Mouse (Mus musculus): Measurements from ENCODE around the gene Ipo9.

The Ipo9 gene

DNA sequence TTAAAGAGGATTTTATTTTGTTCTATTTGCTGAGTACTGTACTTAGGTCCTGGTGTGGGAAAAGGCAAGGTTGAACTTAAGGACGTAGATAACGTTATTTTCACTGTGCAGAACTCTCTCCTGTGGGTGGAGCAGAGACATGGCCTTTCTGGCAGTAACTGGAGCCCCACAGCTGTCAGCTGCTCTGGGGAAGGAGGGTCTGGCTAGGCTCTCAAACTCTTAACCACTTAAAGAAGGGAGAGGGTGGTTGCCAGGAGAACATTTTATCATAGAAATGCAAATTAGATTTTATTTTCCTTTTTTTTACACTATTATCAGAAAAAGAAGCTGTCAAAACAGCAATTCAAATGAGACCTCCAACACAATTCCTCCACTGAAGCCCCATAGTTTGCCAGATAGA, 5.5 kb upstream of the Ipo9 start:
- DNase-seq (ENCODE audit: inconsistent age in 2 of 2, low spot score in 1 of 2): no peak

DNA sequence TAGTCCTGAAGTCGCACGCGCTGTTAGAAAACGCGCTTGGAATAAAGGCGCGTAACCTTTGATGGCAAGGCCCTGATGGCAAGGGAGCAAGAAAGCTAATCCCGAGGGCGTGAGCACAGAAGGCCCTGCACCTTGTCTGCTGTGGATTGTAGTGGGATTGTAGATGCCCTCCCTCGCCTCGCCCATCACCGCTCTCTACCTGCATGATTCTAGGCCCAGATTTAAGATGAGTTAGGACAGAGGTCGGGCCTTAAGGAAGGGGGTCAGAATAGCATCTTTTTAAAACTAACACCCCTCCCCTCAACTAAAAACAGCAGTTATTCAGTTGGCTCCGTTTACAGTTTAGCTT, 344 bp upstream of the Ipo9 start:
- no peak for DNase-seq (ENCODE audit: inconsistent age in 2 of 2, low spot score in 1 of 2)

DNA sequence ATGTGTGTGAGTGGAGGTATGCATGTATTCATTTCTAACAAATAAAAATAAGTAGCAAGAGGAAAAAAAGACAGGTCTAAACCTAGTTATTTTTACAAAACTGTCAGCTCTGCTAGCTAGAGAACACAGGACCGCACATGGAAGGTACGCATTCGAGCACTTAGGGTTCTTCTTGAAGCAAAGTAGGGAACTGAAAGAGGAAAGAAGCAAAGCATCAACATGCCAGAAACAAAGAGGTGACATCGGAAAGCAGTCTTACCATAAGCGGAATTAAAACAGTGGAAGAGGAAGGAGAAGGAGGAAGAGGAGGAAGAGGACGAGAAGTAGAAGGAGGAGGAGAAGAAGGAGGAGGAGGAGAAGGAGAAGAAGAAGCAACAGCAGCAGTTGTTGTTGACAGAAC, 2.9 kb downstream of the Ipo9 start:
- DNase-seq (ENCODE audit: inconsistent age in 2 of 2, low spot score in 1 of 2): no peak

DNA sequence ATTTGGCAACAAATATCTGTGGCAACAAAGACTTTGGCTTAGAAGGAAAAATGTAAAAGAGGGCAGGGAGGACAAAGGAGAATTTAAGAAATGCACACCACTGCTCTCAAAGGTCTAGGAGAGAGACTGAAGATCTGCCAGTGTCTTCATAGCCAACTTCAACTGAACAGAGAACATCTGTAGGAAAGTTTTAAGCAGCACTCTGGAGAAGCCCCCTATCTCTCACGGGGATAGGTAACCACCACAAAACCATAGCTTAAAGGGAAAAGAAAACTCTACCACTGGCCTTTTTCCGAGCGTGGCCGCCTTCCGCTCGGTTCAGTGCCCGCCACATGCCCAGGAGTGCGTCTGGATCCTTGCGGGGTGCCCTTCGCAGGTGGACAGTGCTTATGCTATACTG, 3.7 kb downstream of the Ipo9 start:
- DNase-seq (ENCODE audit: inconsistent age in 2 of 2, low spot score in 1 of 2): no peak

DNA sequence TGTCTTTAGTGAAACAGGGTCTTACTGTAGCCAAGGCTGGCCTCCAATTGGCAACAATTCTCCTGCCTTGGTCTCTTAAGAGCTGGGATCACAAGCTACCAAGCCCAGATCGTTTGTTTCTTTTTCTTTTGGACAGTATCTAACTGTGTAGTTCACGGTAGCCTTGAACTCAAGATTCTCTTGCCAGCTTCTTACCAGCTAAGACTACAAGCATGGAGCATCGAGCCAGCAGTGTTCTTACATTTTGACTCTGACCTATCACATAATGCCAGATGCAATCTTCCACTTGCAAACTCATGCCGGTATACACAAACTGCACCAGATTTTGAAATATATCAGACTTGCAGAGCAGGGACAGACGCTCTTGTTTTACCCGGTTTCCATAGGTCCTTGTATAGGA, 7.5 kb downstream of the Ipo9 start:
- DNase-seq (ENCODE audit: inconsistent age in 2 of 2, low spot score in 1 of 2): peak; percentile 14 to 58

DNA sequence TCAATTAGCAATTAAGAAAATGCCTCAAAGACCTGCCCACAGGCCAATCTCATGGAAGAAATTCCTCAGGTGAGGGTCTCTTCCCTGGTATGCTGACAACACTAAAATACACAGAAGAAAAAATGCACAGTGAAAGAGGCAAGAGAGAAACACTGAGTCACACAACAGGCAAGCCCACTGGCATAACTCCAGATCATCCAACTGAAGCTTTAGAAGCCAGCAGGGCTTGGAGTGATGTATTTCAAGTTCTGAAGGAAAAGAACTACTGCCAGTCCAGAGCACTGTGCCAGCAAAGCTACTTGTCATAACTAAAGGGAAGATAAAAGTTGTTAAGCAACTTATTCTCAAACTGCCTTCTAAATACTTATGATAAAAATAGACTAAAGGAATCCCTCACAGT, 16.3 kb downstream of the Ipo9 start:
- peak; percentile 55 to 81 for DNase-seq (ENCODE audit: inconsistent age in 2 of 2, low spot score in 1 of 2)

DNA sequence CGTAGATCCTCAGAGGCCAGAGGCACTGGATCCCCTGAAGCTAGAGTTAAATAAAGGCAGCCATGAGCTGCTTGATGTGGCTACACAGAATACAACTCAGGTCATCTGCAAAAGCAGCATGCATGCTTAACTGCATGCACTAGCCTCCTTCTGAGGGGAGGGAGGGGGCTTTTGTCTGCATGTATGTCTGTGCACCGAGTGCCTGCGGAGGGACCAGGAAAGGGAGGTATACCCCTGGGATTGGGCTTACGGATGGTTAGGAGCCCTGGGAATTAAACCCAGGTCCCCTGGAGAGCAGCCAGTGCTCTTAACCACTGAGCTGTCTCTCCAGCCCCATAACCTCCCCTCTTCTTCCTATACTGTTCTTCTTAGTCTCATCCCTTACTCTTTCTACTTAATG, 18.2 kb downstream of the Ipo9 start:
- DNase-seq (ENCODE audit: inconsistent age in 2 of 2, low spot score in 1 of 2): no peak

DNA sequence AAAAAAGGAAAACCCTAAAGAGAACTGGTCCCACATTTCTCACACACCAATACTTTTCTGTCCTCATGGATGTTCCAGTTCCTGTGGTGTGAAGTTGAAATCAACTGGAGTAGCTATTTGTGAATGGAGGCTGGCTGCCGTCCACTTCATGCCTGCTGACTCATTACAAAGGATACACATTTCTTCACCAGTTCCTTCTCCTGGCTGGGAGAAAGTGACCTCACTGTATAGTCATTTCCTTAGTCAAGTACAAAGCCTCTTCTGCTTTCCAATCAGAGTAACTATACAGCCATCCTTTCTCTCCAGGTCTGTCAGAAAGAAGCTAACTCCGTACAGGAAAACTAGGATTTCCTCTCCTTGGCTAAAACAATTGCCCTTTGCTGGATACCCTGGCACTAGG, 19.3 kb downstream of the Ipo9 start:
- DNase-seq (ENCODE audit: inconsistent age in 2 of 2, low spot score in 1 of 2): peak; percentile 66 to 87

DNA sequence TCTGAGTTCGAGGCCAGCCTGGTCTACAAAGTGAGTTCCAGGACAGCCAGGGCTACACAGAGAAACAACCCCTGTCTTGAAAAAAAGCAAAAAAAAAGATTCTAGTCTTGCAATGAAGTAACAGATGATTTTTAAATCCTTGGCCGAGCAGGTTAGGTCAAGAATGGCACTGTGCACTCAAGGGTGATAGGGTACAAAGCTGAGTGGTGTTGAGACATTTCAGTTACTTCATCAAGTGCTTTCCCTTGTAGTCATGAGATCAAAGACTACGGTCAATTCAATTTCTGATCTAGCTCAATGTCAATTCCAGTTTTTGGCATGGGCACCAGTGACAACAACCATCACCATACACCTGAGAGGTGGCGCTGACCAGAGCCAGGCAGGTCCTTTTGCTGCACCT, 21.3 kb downstream of the Ipo9 start:
- no peak for DNase-seq (ENCODE audit: inconsistent age in 2 of 2, low spot score in 1 of 2)

DNA sequence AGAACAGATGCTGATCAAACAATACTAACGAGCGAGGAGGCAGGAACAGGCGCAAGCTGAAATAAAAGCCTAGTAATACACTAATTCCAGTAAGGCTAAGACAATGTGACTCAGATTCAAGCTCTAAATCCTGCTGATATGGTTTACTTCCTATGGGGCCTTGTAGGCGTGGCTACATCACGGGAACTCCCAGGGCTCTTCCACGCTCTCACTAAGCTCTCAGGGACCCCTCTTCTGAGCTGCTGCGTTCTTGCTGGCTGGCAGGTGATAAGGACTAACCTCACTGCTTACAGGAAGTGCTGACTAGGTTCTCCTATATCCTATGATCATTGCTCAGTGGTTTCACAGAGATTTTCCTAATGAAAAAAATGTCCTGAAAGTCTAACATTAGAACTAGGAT, 24.9 kb downstream of the Ipo9 start:
- no peak for DNase-seq (ENCODE audit: inconsistent age in 2 of 2, low spot score in 1 of 2)

DNA sequence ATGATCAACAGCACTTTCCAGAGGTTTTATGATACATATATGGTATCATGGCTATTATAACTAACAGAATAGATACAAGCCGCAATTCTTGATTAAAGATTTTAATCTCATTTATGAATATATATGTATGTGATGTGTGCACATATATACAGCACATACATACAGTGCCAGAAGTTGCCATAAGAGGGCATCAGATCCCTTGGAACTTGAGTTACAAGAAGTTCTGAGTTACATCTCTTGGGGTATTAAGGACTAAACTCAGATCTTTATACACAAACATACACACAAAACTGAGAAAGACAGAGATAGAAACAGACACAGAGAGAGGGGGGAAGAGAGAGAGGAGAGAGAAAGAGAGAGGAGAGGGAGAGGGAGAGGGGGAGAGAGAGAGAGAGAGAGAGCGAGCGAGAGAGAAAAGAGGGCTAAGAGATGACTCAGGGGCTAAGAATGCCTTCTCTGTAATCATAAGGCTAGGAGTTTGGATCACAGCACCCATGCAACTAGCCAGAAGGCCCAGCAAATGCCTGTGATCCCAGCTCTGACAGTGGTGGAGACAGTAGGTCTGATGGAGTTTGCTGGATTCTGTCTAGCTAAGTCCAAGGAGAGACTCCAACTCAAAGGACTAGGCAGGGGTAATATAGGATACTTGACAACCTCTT, 28.7 kb downstream of the Ipo9 start:
- no peak for DNase-seq (ENCODE audit: inconsistent age in 2 of 2, low spot score in 1 of 2)

DNA sequence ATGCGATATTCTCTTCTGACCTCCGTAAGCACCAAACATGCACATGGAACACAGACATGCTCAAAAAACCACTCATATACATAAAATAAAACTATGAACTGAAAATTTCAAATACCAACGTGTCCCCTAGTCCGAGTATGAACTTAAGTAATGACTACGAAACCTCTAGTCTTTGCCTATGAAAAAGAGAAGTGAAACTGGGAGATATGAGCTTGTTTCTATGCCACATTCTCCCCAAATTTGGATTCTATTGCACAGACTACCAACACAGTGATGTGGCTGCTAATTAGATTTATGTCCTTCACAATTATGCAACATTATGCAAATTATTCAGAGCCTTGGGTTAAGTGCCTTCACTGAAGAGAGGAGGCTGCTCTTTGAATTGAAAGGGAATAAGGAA, 30.8 kb downstream of the Ipo9 start:
- no peak for DNase-seq (ENCODE audit: inconsistent age in 2 of 2, low spot score in 1 of 2)

DNA sequence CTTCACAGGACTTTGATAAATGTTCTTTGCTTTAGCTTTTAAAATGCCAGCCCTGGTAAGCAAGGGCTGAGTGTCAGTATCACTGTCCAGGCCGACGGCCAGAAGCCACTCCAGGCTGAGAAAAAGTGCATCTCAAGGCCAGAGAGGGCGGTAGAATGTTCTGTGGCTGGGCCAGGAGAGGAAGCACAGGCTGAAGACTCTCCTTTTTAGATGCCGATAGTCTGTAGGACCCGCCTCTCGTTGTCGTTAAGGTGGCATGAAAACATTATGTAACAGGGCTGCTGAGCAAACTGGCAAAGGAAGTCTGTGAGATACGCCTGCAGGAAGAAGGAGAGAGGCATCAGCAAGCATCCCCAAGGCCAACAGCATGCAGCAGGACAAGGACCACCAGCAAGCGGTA, 45.1 kb downstream of the Ipo9 start:
- DNase-seq (ENCODE audit: inconsistent age in 2 of 2, low spot score in 1 of 2): peak; percentile 54 to 69

DNA sequence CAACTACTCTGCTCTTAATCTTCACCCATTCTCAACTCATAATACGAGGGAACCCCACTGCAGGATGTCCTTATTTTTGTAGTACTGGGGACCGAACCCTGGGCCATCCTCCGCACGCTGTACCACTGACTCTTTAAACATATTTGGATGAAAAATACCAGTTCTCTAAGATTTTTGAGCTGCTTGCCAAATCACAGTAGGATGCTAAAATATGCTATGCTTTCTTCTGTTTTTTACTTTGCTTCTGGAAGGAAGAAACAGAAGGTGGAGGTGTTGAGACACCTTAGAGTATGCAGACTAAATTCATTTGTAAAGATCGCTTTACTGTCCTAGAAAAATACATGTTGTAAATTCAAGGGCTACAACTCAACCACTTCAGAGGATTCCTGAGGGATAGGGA, 46.1 kb downstream of the Ipo9 start:
- no peak for DNase-seq (ENCODE audit: inconsistent age in 2 of 2, low spot score in 1 of 2)

DNA sequence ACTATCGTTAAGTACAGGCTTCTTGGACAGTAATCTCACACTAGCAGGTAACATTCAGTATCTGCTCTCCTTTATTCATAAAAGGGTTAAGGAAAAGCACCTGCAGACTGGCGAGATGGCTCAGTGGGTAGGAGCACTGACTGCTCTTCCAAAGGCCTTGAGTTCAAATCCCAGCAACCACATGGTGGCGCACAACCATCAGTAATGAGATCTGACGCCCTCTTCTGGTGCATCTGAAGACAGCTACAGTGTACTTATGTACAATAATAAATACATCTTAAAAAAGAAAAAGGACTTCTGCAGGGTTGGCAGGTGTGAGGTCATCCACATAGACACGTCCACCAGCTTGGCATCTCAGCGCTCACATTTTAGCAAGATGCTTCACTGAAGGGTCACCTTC, 48.7 kb downstream of the Ipo9 start:
- peak in 1 of 2 experiments; percentile 71 for DNase-seq (ENCODE audit: inconsistent age in 2 of 2, low spot score in 1 of 2)

DNA sequence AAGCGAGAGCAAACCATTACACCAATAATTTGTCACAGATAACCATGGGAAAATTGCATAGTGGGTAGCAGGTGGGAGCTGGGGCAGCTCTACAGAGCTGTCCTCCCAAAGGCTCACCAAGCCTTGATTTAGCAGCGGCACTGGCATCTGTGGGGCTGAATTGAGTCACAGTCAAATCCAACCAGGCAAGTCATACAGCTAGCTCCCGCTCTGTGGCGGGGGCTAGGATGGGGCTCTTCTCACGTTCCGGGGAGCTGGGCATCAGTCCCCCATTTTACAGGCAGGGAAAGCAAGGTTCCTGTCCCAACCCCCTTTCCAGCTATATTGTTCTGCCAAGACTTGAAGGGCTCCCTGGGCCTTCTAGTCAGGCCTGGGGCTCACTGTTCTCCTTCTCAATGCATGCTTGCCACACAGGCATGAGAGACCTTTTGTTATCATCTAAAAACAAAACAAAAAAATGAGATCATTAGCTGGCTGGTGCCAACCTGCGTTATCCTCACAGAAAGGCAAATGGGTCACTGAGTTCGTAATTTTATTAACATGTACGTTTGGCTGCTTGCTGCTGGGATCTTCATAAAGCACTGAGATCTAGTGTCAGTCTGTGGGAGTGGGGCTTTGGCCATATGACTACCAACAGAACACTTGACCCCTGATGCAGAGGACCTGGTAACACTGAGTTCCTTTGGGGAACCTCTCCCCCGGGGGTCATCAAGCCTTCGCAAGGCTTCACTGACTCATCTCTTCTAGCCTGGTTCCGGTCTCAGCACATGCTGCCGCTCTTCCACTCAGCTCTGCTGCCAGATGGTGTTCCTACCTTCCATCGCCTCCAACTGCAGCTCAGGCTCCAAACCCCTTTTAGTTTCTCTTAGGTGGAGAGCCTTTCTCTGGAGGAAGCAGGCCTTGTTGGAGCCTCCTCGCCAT, 50.0 kb downstream of the Ipo9 start:
- DNase-seq (ENCODE audit: inconsistent age in 2 of 2, low spot score in 1 of 2): no peak

DNA sequence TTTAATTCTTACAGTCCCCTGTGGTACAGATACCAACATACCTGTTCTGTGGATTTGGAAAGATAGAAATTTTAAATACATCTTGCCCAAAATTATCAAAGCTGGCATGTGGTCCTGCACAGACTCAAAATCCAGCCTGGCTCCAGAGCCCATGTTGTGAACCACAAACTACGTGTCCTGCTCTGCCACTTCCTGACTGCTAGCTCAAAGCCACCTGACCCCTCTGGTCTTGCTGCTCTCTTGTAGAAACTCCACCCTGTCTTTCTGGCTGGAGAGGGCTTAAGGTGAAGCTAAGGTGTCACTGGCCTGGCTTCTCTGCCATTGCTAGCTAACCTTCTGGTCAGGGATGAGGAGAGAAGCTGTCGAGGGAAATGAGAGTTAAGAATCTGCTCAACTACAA, 51.3 kb downstream of the Ipo9 start:
- no peak for DNase-seq (ENCODE audit: inconsistent age in 2 of 2, low spot score in 1 of 2)

DNA sequence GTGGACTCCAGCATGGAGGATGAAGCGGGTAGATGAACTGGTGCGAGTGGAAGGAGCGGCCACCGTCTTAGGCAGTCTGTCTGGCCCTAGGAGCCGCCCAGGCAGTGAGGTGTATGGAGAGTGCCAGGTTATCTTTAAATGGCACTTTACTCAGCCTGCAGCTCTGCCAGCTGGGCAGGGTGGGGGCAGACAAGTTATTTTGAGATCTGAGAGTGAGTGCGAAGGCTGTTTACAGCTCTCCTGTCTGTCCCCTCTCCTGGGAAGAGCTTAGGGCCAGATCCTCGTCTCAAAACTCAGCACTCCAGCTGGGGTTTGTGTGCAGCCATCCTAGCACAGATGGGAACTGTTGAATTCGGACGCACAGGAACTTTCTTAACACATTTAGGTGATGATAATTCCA, 51.7 kb downstream of the Ipo9 start:
- DNase-seq (ENCODE audit: inconsistent age in 2 of 2, low spot score in 1 of 2): no peak

DNA sequence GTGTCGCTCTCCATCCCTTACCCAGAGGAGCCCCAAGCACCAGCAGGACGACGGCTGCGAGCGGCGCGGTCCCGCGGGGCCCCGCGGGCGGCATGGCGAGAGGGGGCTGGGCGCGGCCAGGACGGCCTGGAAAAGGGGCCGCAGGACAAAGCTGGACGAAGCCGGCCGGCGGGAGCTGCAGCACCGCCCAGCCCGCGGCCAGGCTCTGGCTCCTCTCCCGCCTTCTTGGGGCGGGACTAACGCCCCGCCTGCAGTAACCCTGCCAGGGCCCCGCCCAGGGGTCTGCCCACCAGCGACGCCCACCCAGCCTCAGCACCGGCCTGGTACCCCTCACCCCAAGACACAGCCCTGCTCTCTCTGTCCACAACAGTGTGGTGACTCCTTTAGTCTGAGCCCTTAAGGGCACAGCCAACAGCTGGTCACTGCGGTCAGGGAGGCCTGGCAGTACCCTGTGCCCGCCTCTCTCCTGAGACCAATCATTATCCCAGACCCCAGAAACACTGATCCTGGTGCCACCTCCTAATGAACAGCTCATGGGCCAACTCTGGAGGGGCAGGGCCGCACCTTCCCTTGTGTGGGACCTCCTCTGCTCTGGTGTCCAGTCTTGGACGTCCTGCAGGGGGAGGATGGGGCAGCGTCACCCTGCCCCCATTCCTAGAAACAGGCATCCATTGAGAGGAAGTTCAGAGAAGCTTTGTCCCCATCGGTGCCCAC, 55.3 kb downstream of the Ipo9 start, which contains the start of gene Shisa4:
Gene Shisa4, minus strand, starts transcription at position 370 of the 714 bp plus-strand sequence.
- peak; percentile 79 to 86 for DNase-seq (ENCODE audit: inconsistent age in 2 of 2, low spot score in 1 of 2)

DNA sequence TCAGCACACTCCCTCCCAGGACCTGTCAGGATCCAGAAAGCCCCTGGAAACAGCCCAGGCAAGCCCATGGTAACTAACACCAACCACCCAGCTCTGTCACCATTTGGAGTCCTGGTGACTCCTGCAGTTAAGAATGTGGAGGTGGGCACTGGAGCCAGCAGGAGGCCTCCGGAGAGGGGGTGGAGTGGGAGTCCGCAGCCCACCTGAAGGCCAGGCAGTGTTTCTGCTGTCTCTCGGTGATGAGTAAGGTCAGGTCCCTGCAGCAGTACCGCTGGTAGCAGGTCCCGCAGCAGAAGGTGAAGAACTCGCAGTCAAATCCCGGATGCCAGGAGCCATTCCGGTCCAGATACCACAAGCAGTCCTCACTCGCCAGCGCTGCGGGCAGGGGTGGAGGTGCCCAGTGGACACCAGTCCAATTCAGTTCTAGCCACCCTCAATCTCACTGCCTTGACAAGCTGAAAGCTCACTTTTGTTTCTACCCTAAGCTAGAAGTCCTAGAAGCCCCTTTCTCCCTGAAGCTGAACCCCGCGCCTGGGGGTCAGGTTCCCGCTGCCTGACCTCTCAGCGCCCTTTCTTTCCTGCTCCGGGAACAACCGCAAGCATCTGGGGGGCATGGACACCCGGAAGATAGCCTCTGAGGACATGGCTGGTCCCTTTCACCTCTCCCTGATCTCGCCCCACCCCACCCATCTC, 56.0 kb downstream of the Ipo9 start:
- peak in 1 of 2 experiments; percentile 68 for DNase-seq (ENCODE audit: inconsistent age in 2 of 2, low spot score in 1 of 2)

DNA sequence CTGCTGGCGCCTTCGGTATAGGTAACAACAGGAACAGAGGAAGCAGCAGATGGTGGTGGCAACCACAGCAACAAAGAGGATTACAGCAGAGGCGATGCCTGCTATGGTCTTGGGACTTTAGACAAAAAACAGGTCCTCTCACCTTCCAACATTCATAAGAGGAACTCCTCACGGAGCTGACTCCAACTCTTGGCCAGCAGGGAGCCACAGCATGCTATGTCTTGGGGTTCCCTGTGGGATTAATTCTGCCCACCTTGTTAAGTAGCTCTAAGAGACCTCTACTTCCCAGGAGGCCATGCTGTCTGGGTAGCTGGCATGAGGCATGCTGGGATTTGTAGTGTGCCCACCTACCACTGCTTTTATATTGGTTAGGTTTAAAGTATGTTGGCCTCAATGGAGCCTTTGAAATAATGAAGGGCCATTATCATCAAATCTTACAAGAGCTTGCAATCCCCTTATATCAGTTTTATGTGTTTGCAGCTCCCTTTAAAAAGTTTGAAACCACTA, 57.1 kb downstream of the Ipo9 start:
- DNase-seq (ENCODE audit: inconsistent age in 2 of 2, low spot score in 1 of 2): no peak
